Mouse (Mus musculus): ENCODE measurements around the gene Pgap1. TPM values are rescaled to one million over a fixed set of nuclear protein-coding genes. Genes with fewer than 3 reads are reported as not detected.

The Pgap1 gene
- 6.4 TPM in 2 replicates for polyA plus RNA-seq (2021; fragmentation: Nextera tagmentation)
- long read RNA-seq, experiment 1, full-length matches to known transcripts: 7 of 23 reads
- long read RNA-seq, experiment 1, partial matches to known transcripts: 3 of 23 reads
- long read RNA-seq, experiment 1, other reads (novel, unspliced or antisense): 13 of 23 reads
- long read RNA-seq, experiment 2, partial matches to known transcripts: 0 of 5 reads
- long read RNA-seq, experiment 2, other reads (novel, unspliced or antisense): 5 of 5 reads

GRCm38 (mm10) chr1:54557301-54558229, at the start of gene Pgap1:
Gene Pgap1 (minus strand): TSS chr1:54557684.

GRCm38 (mm10) chr1:54438340-54439079, 119.0 kb downstream of the Pgap1 start, which contains the start of gene Gtf3c3:
Gene Gtf3c3 (minus strand): TSS chr1:54438971.

Other genes with a start within 250 kb of the Pgap1 start
- 15.2 and 19.6 TPM in 2 replicates for gene Gtf3c3, start 118.7 kb downstream of the Pgap1 start, polyA plus RNA-seq (2021; fragmentation: Nextera tagmentation)

Data from left cerebral cortex, adult 6 months (tissue).